24 mouse cellular contexts compared by ENCODE assay signal in genomic region chr13:3654432-3654831, GRCm38 (mm10). TPM values are rescaled to one million over a fixed set of nuclear protein-coding genes. Genes with fewer than 3 reads are reported as not detected.
DNase-seq lines count a peak whose midpoint lies in the region; ATAC-seq and TF ChIP-seq lines count a peak whose summit lies in the region.
"Had no signal": no experiment of that assay in that cellular context is flagged by ENCODE, and none has a peak within 500 bp of the region (broad histone marks: within the 10 kb centered on the region; RNA-seq: fewer than 3 reads in every experiment).

No protein-coding gene starts in this region.

- H3K4me2 ChIP-seq in forebrain, embryonic 15.5 days (replicated peaks), result no peak overlapping the region
- no peak overlapping the region for H3K4me2 ChIP-seq in forebrain, embryonic 11.5 days (ENCODE audit: low read depth, low read length, severe bottlenecking)
- no peak overlapping the region for H3K4me2 ChIP-seq in hindbrain, embryonic 13.5 days
- H3K4me2 ChIP-seq: embryonic facial prominence, embryonic 15.5 days; heart, embryonic 15.5 days; hindbrain, embryonic 14.5 days; limb, embryonic 12.5 days; liver, embryonic 11.5 days; stomach, embryonic 15.5 days had no signal

- no peak overlapping the region for H3K27ac ChIP-seq in forebrain, embryonic 15.5 days (replicated peaks)
- no peak overlapping the region for H3K27ac ChIP-seq in forebrain, embryonic 11.5 days (ENCODE audit: low read depth, low read length)
- no peak overlapping the region for H3K27ac ChIP-seq in hindbrain, embryonic 13.5 days
- H3K27ac ChIP-seq: embryonic facial prominence, embryonic 15.5 days; gastrocnemius, adult 2 months; heart, embryonic 15.5 days; hindbrain, embryonic 14.5 days; limb, embryonic 12.5 days; midbrain, embryonic 10.5 days; stomach, embryonic 15.5 days had no signal

- H3K36me3 ChIP-seq in forebrain, embryonic 15.5 days, result peaks cover 13% of the 10 kb centered on the region; the same call in 1 of the 2 replicates
- H3K36me3 ChIP-seq in forebrain, embryonic 11.5 days (ENCODE audit: control insufficient read depth, insufficient read depth, low read length), result no peaks in the 10 kb centered on the region
- peaks cover 35% of the 10 kb centered on the region for H3K36me3 ChIP-seq in hindbrain, embryonic 13.5 days
- H3K36me3 ChIP-seq: heart, embryonic 15.5 days had no signal

- TF ChIP-seq POLR2A in brain, embryonic 14.5 days (IDR thresholded peaks at IDR 0.05; ENCODE audit: borderline replicate concordance, extremely low read depth, insufficient read depth, insufficient read length, poor library complexity, severe bottlenecking), result no peak

- no peaks in the 10 kb centered on the region for H3K9me3 ChIP-seq in forebrain, embryonic 15.5 days
- H3K9me3 ChIP-seq in forebrain, embryonic 11.5 days (ENCODE audit: control insufficient read depth, low read length), result no peaks in the 10 kb centered on the region
- H3K9me3 ChIP-seq in hindbrain, embryonic 13.5 days, result no peaks in the 10 kb centered on the region
- H3K9me3 ChIP-seq: embryonic facial prominence, embryonic 15.5 days; heart, embryonic 15.5 days; limb, embryonic 12.5 days; midbrain, embryonic 10.5 days; stomach, embryonic 15.5 days had no signal

- peak; percentile 59 for ATAC-seq in forebrain, embryonic 15.5 days (replicated peaks)
- ATAC-seq in forebrain, embryonic 11.5 days (replicated peaks; ENCODE audit: low FRiP score), result no peak
- no peak for ATAC-seq in hindbrain, embryonic 13.5 days (ENCODE audit: low FRiP score)
- ATAC-seq: liver, postnatal 0 days; lung, postnatal 0 days had no signal

- WGBS in forebrain, embryonic 15.5 days, result 81% methylated on average over 2 of the region's 2 CpGs
- 91% methylated on average over 2 of the region's 2 CpGs for WGBS in forebrain, embryonic 11.5 days
- WGBS in hindbrain, embryonic 13.5 days, result 89% methylated on average over 2 of the region's 2 CpGs

- no peak for TF ChIP-seq CTCF in brain, embryonic 14.5 days (IDR thresholded peaks at IDR 0.05; ENCODE audit: borderline replicate concordance, extremely low read depth, insufficient read depth, insufficient read length)

- no peaks in the 10 kb centered on the region for H3K27me3 ChIP-seq in forebrain, embryonic 15.5 days
- H3K27me3 ChIP-seq in forebrain, embryonic 11.5 days (ENCODE audit: control insufficient read depth, insufficient read depth, low read length), result no peaks in the 10 kb centered on the region
- no peaks in the 10 kb centered on the region for H3K27me3 ChIP-seq in hindbrain, embryonic 13.5 days
- H3K27me3 ChIP-seq: embryonic facial prominence, embryonic 15.5 days; heart, embryonic 15.5 days; limb, embryonic 12.5 days; stomach, embryonic 15.5 days had no signal

- no peaks in the 10 kb centered on the region for H3K4me1 ChIP-seq in forebrain, embryonic 15.5 days
- no peaks in the 10 kb centered on the region for H3K4me1 ChIP-seq in forebrain, embryonic 11.5 days (replicated peaks; ENCODE audit: control insufficient read depth, insufficient read depth, low read length)
- H3K4me1 ChIP-seq in hindbrain, embryonic 13.5 days (replicated peaks), result no peaks in the 10 kb centered on the region
- H3K4me1 ChIP-seq: embryonic facial prominence, embryonic 15.5 days; heart, embryonic 15.5 days; limb, embryonic 12.5 days; midbrain, embryonic 10.5 days; stomach, embryonic 15.5 days had no signal

- intact Hi-C loops in left cerebral cortex, postnatal 4 days (cut with DNase I), result no loop called here
- intact Hi-C loops in left cerebral cortex, postnatal 36 days (cut with DNase I), result no loop called here

- DNase-seq in forebrain, embryonic 11.5 days (ENCODE audit: low spot score), result no peak
- peak; percentile 47 for DNase-seq in left cerebral cortex, adult 11 months (ENCODE audit: low spot score)
- no peak for DNase-seq in left cerebral cortex, postnatal 4 days
- DNase-seq in brain, embryonic 14.5 days (ENCODE audit: low read depth), result peak; percentile 12
- peak; percentile 21 to 39 for DNase-seq in left cerebral cortex, postnatal 36 days (ENCODE audit: low spot score in 2 of 2)
- DNase-seq: adrenal gland, postnatal 10 days; cerebellum, adult 9-10 months; gastrocnemius, adult 2 months; heart, postnatal 36 days; kidney, adult 2 months; kidney, postnatal 10 days; liver, postnatal 0 days; thymus, adult 18-20 months; thymus, postnatal 4 days had no signal

- H3K4me3 ChIP-seq in forebrain, embryonic 15.5 days, result no peak overlapping the region
- no peak overlapping the region for H3K4me3 ChIP-seq in forebrain, embryonic 11.5 days (ENCODE audit: low read depth, low read length)
- no peak overlapping the region for H3K4me3 ChIP-seq in hindbrain, embryonic 13.5 days
- H3K4me3 ChIP-seq: embryonic facial prominence, embryonic 15.5 days; gastrocnemius, adult 2 months; heart, embryonic 15.5 days; limb, embryonic 12.5 days; midbrain, embryonic 10.5 days; stomach, embryonic 15.5 days had no signal

- H3K9ac ChIP-seq in forebrain, embryonic 15.5 days (replicated peaks), result no peak overlapping the region
- no peak overlapping the region for H3K9ac ChIP-seq in forebrain, embryonic 11.5 days (ENCODE audit: low read length)
- H3K9ac ChIP-seq in hindbrain, embryonic 13.5 days, result no peak overlapping the region
- H3K9ac ChIP-seq: embryonic facial prominence, embryonic 15.5 days; heart, embryonic 15.5 days; hindbrain, embryonic 14.5 days; limb, embryonic 12.5 days; liver, postnatal 0 days; stomach, embryonic 15.5 days had no signal

RNA-seq across cellular contexts. Expression of gene Asb13, which starts 20.6 kb away (rescaled TPM):
- 13.1 and 17.6 TPM in 2 replicates for polyA plus RNA-seq in forebrain, embryonic 15.5 days (2015; fragmentation: Nextera tagmentation; extraction: Ambion mirVana)
- 12.1 and 15.0 TPM in 2 replicates for polyA plus RNA-seq in forebrain, embryonic 11.5 days (2014; fragmentation: Nextera tagmentation; extraction: Ambion mirVana)
- 10 to 100 TPM; 20.8 to 22.0 TPM for total RNA-seq in left cerebral cortex, postnatal 4 days (2021)
- 16.7 and 18.0 TPM in 2 replicates for polyA plus RNA-seq in brain, embryonic 14.5 days (2012; rRNA removed)
- total RNA-seq in left cerebral cortex, postnatal 36 days (2021), result 10 to 100 TPM; 47.6 to 51.9 TPM
- 12.3 and 15.2 TPM in 2 replicates for polyA plus RNA-seq in hindbrain, embryonic 13.5 days (2015; fragmentation: Nextera tagmentation; extraction: Ambion mirVana)

RNA-seq across cellular contexts. Expression of gene Fam208b, which starts 43.5 kb away (rescaled TPM):
- 18.9 and 21.3 TPM in 2 replicates for polyA plus RNA-seq in forebrain, embryonic 15.5 days (2015; fragmentation: Nextera tagmentation; extraction: Ambion mirVana)
- 25.5 and 30.3 TPM in 2 replicates for polyA plus RNA-seq in forebrain, embryonic 11.5 days (2014; fragmentation: Nextera tagmentation; extraction: Ambion mirVana)
- total RNA-seq in left cerebral cortex, postnatal 4 days (2021), result 10 to 100 TPM; 42.5 to 43.7 TPM
- 28.6 and 31.1 TPM in 2 replicates for polyA plus RNA-seq in brain, embryonic 14.5 days (2012; rRNA removed)
- 10 to 100 TPM; 23.2 to 29.2 TPM for total RNA-seq in left cerebral cortex, postnatal 36 days (2021)
- 19.3 and 20.2 TPM in 2 replicates for polyA plus RNA-seq in hindbrain, embryonic 13.5 days (2015; fragmentation: Nextera tagmentation; extraction: Ambion mirVana)

Comparison
In these comparisons a context has a peak if more than half of its experiments do, and no peak if none do; other contexts are left out.
1. DNase-seq: peak in left cerebral cortex, adult 11 months (single experiment), brain, embryonic 14.5 days (single experiment) and left cerebral cortex, postnatal 36 days (2 of 2); none in forebrain, embryonic 11.5 days (single experiment) and left cerebral cortex, postnatal 4 days (single experiment).